Mouse (Mus musculus): ENCODE measurements around the gene Gm4969. TPM values are rescaled to one million over a fixed set of nuclear protein-coding genes. Genes with fewer than 3 reads are reported as not detected.
"Not testable (repeated sequence)": the region's sequence is repeated elsewhere in the genome, so short reads cannot be mapped to it uniquely, and the experiment has no call there.

The Gm4969 gene
- polyA plus RNA-seq, 1 experiment from 2014 or later = 1.9 TPM

DNA sequence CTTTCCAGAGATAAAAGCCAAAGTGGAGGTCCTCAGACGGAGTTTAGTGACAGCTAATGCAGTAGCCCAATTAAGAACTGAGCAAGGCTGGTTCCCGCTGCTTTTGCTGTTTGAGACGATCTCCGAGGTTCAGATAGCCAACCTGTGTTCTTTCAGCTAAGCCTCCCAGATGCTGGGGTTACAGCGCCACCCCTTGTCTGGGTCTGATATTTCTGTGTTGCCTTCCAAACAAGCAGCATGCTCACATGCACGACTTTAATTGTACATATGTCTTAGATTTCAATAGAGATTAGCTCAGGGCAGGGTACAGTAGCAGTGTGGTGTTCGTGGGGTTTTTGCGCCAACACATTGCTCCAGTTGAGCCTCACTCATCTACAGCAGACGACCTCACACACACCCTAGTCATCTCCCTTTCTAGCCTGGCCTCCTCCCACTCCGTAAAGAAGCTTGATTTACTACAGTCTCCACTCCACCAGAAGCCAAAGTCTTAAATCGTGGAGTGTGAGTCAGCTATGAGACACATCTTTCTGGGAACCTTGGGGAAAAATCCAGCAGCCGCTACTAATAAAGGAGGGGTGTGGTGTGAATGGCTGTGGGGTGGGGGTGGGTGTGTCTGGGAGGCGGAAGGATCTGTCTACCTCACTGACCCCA is 37.8 kb upstream of the Gm4969 start:
- 43% methylated on average over 13 of the region's 13 CpGs for WGBS
- no peak overlapping the region for H3K9ac ChIP-seq
- no peak overlapping the region for H3K4me2 ChIP-seq (replicated peaks)
- H3K4me3 ChIP-seq (replicated peaks) = no peak overlapping the region
- peaks cover 42% of the 10 kb centered on the region for H3K36me3 ChIP-seq
- no peak for ATAC-seq (ENCODE audit: insufficient number of reproducible peaks, low FRiP score, low TSS enrichment, low read depth)
- H3K4me1 ChIP-seq = peaks cover 24% of the 10 kb centered on the region
- H3K27me3 ChIP-seq = peaks cover 15% of the 10 kb centered on the region
- H3K9me3 ChIP-seq (replicated peaks) = no peaks in the 10 kb centered on the region
- H3K27ac ChIP-seq (replicated peaks) = 0 out of 2 replicates have a peak overlapping the region, but pooled peaks have one; percentile 28

DNA sequence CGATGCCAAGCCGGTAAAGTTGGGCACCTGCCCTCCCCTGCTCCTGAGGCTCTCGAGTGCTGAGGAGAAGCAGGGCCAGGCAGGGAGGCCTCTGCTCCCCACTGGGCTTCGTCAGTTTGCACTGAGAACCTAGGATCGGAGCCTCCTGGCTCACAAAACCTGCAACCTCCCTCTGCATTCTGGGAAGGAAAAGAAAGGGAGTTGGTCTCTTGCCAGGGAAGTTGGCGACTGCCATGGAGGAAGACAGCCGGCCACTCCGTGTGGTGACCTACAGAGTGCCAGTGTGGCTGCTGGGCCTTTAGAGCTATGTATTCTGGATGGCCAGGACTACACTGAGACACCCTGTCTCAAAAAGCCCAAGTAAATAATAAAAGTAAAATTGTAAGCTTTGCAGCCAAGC is 36.6 kb upstream of the Gm4969 start:
- ATAC-seq (ENCODE audit: insufficient number of reproducible peaks, low FRiP score, low TSS enrichment, low read depth) = no peak
- no peak overlapping the region for H3K9ac ChIP-seq

DNA sequence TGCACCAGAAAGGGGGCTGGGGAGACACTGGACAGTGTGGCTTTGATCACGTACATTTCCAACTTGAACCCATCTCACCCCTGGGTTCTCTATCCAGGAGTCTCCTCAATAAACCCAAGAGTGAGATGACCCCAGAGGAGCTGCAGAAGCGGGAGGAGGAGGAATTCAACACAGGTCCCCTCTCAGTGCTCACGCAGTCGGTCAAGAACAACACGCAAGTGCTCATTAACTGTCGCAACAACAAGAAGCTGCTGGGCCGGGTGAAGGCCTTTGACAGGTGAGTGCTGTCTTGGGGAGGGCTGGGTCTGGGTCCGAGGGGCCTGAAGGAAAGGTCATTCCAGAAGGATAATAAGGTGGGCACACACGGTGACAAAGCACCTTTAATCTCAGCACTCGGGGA is 33.0 kb upstream of the Gm4969 start:
- not testable (repeated sequence) for H3K9me3 ChIP-seq (replicated peaks); H3K27me3 ChIP-seq; H3K9ac ChIP-seq; H3K27ac ChIP-seq (replicated peaks); ATAC-seq (ENCODE audit: insufficient number of reproducible peaks, low FRiP score, low TSS enrichment, low read depth); H3K4me2 ChIP-seq (replicated peaks)
- Histone ChIP-seq H3K36me3 (peaks cover 38% of the 10 kb centered on the region), H3K4me1 (peaks cover 23% of the 10 kb centered on the region), H3K4me3 (replicated peaks) (peak overlapping the region; percentile 66; the same call in 1 of the 2 replicates)
- 88% methylated on average over 10 of the region's 10 CpGs for WGBS

More for the DNA sequence above, 36.6 kb upstream of the Gm4969 start:
- Histone ChIP-seq H3K4me3 (replicated peaks) (no peak overlapping the region), H3K4me2 (replicated peaks) (no peak overlapping the region), H3K9me3 (replicated peaks) (no peaks in the 10 kb centered on the region), H3K36me3 (peaks cover 42% of the 10 kb centered on the region), H3K4me1 (peaks cover 24% of the 10 kb centered on the region), H3K27me3 (peaks cover 6% of the 10 kb centered on the region), H3K27ac (replicated peaks) (no peak overlapping the region)
- 83% methylated on average over 8 of the region's 8 CpGs for WGBS

DNA sequence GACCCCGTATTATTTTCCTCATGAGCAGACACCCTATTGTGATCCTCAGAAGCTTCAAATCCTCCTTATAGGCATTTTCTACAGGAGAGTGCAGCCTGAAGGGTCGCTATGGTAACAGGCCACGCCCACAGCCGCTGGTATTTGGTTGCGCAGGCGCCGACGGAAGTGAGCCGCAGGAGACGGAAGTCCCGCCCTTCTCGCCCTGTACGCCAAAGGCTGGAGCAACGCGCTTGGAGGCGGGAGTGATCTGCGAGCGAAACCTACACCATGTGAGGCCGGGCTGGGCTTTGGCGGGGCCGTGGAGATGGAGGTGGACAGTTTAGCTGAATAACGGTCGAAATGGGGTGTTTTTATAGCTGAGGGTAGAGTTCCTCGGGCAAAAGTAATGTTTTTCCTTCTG is 31.5 kb upstream of the Gm4969 start, which contains the start of gene Snrpd2:
TSS of gene Snrpd2 (plus strand) at position 97 of the 400 bp plus-strand sequence.
- H3K4me3 ChIP-seq (replicated peaks) = peak within 1 kb of the TSS; percentile 66
- H3K9ac ChIP-seq = peak within 1 kb of the TSS; percentile 75
- peaks cover 34% of the 10 kb centered on the region for H3K36me3 ChIP-seq
- H3K27me3 ChIP-seq = no peaks in the 10 kb centered on the region
- H3K4me2 ChIP-seq (replicated peaks) = peak within 1 kb of the TSS; percentile 84
- WGBS = under 1% methylated on average over 24 of the region's 24 CpGs
- peaks cover 23% of the 10 kb centered on the region for H3K4me1 ChIP-seq
- H3K9me3 ChIP-seq (replicated peaks) = no peaks in the 10 kb centered on the region
- peak within 1 kb of the TSS; percentile 84 for H3K27ac ChIP-seq (replicated peaks)
- ATAC-seq (ENCODE audit: insufficient number of reproducible peaks, low FRiP score, low TSS enrichment, low read depth) = peak; percentile 89

DNA sequence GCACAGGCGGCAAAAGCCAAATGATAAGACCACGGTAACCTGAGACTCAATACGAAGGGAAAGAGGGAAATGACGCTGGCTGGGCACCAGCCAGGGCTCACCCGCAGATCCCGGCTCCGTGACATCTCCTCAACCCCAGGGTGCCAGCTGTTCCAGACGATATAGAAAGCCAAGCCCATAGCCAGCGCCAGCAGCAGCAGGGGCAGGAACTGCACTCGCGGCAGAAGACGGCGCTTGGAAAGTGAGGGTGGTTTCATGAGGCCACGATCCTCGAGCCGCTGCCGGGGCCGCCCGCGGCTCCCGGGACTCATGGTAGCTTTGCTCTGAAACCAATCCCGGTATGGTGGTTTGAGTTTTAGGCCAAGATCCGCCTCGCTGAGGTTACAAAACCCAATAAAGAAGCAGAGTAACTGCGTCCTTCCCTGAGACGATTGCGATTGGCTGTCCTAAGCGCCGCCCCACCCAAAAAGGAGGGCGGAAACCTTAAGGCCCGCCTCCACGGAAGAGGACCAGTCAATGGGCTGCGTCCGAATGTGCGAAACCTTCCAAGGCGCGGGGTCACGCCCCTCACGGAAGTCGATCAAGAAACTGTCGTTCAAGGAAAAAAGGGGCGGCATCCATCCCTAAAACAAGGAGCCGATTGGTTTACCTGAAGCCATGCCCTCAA is 30.8 kb upstream of the Gm4969 start, which contains the start of gene Qpctl:
TSS of gene Qpctl (minus strand) at position 417 of the 667 bp plus-strand sequence.
- WGBS = under 1% methylated on average over 43 of the region's 43 CpGs
- ATAC-seq (ENCODE audit: insufficient number of reproducible peaks, low FRiP score, low TSS enrichment, low read depth) = peak; percentile 98
- H3K9ac ChIP-seq = peak within 1 kb of the TSS; percentile 75
- H3K9me3 ChIP-seq (replicated peaks) = no peaks in the 10 kb centered on the region
- H3K4me3 ChIP-seq (replicated peaks) = peak within 1 kb of the TSS; percentile 66
- H3K27ac ChIP-seq (replicated peaks) = peak within 1 kb of the TSS; percentile 84
- no peaks in the 10 kb centered on the region for H3K27me3 ChIP-seq
- H3K36me3 ChIP-seq = peaks cover 28% of the 10 kb centered on the region
- H3K4me1 ChIP-seq = peaks cover 23% of the 10 kb centered on the region
- H3K4me2 ChIP-seq (replicated peaks) = peak within 1 kb of the TSS; percentile 84

DNA sequence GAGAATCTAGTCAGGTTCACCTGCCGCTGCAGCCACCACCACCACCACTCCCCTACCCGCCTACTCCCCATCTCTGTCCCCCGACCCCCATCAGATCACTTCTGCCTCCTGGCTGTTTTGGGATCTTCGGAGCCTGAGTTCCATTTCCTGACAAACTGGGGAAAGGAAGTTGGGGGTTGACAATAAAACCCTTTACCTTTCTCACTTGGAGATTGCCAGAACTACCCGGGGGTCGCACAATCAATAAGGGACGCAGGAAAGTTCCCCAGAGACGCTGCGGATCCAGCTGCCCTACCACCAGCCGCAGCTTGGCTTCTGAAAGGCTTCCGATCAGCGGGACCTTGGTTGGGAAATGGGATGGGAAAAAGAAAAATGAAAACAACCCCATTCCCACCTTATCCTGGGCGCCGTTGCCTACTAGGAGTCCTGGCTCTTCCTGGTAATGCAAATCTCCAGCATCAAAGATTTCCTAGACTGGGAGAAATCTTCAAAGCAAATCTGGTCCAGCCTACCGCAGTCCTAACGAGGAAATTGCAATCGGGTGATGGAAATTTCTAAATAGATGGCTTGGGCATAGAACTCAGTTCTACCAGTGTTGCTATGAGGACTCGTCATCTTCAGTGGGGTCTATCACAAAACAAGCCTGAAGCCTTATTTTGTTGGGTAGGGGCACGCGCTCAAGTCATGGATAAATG is 30.2 kb upstream of the Gm4969 start:
- Histone ChIP-seq H3K4me1 (peaks cover 23% of the 10 kb centered on the region), H3K9ac (peak overlapping the region; percentile 33), H3K36me3 (peaks cover 21% of the 10 kb centered on the region), H3K4me2 (replicated peaks) (peak overlapping the region; percentile 84), H3K4me3 (replicated peaks) (peak overlapping the region; percentile 66), H3K27ac (replicated peaks) (peak overlapping the region; percentile 84), H3K9me3 (replicated peaks) (no peaks in the 10 kb centered on the region), H3K27me3 (no peaks in the 10 kb centered on the region)
- WGBS = 9% methylated on average over 20 of the region's 20 CpGs
- ATAC-seq (ENCODE audit: insufficient number of reproducible peaks, low FRiP score, low TSS enrichment, low read depth) = no peak

DNA sequence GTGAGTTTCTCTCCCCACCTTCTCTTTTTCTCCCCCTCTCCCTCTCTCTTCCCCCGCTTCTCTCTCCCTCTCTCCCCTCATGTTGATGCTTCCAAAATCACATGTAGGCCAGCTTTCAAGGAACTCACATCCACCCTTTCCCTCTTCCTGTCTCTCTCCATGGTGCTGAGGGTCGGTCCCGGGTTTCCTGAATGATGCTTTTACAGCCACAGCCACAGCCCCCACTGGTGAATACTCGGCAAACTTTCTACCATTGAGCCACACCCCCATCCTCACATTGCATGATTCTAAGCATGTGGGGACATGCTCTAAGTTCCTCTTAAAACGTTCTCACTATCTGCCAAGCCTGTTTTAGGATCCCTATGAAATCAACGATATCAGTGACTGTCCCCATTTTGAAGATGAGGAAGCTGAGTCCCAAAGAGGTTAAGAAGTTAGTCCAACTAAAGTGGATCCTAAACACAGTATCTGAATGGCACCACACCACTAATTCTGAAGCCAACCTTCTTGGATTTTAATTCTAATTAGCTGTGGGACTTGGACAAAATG is 29.4 kb upstream of the Gm4969 start:
- no peak for ATAC-seq (ENCODE audit: insufficient number of reproducible peaks, low FRiP score, low TSS enrichment, low read depth)
- no peak overlapping the region for H3K4me3 ChIP-seq (replicated peaks)

DNA sequence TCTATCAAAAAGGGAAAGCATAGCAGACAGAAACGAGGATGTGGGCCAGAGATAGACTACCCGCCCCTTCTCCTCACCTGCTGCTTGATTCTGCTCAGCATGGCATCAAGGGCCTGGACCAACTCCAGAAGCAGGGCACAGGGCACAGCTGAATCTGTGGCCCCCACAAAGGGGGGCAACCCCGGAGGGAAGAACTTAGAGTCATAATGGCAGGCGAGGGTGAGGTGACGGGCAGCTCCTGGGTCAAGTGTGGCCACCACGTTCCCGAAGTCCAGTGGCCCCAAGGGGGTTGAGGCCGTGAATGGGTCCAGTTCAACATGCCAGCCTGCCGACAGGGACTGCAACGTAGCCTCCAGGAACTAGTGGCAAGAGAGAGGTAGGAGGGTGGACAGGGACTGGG is 28.6 kb upstream of the Gm4969 start:
- no peak for ATAC-seq (ENCODE audit: insufficient number of reproducible peaks, low FRiP score, low TSS enrichment, low read depth)
- WGBS = 88% methylated on average over 10 of the region's 10 CpGs
- Histone ChIP-seq H3K27ac (replicated peaks) (no peak overlapping the region), H3K9me3 (replicated peaks) (no peaks in the 10 kb centered on the region), H3K36me3 (peaks cover 7% of the 10 kb centered on the region; the same call in 1 of the 2 replicates), H3K4me1 (peaks cover 23% of the 10 kb centered on the region), H3K4me3 (replicated peaks) (no peak overlapping the region), H3K9ac (no peak overlapping the region), H3K27me3 (no peaks in the 10 kb centered on the region), H3K4me2 (replicated peaks) (no peak overlapping the region)

More for the DNA sequence above, 29.4 kb upstream of the Gm4969 start:
- Histone ChIP-seq H3K4me2 (replicated peaks) (peak overlapping the region; percentile 84; the same call in 1 of the 2 replicates), H3K9ac (no peak overlapping the region), H3K36me3 (peaks cover 13% of the 10 kb centered on the region), H3K9me3 (replicated peaks) (no peaks in the 10 kb centered on the region), H3K27ac (replicated peaks) (no peak overlapping the region), H3K27me3 (no peaks in the 10 kb centered on the region), H3K4me1 (peaks cover 23% of the 10 kb centered on the region)
- WGBS = 40% methylated on average over 6 of the region's 6 CpGs

DNA sequence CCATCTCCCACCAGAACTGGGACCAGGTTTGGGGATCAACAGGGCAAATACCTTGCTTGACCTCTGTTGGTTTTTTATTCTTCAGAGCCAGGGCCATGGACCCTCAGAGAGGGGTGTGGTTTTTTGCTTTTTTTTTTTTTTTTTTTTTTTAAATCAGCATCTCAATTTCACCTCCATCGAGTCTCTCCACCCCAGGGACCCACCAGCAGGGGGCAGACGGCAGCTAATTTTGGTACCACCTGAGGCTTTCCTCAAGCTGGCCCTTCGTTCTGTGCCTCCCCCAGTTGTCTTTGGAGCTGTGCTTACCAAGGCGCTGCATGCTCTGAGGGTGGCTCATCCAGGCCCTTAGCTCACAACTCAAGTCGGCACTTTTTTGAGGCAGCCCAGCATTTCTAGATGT is 19.2 kb upstream of the Gm4969 start:
- Histone ChIP-seq H3K4me3 (replicated peaks) (no peak overlapping the region), H3K4me2 (replicated peaks) (no peak overlapping the region), H3K36me3 (peaks cover 68% of the 10 kb centered on the region), H3K4me1 (no peaks in the 10 kb centered on the region), H3K9ac (no peak overlapping the region), H3K9me3 (replicated peaks) (no peaks in the 10 kb centered on the region), H3K27ac (replicated peaks) (no peak overlapping the region), H3K27me3 (no peaks in the 10 kb centered on the region)
- 38% methylated on average over 5 of the region's 5 CpGs for WGBS
- no peak for ATAC-seq (ENCODE audit: insufficient number of reproducible peaks, low FRiP score, low TSS enrichment, low read depth)

DNA sequence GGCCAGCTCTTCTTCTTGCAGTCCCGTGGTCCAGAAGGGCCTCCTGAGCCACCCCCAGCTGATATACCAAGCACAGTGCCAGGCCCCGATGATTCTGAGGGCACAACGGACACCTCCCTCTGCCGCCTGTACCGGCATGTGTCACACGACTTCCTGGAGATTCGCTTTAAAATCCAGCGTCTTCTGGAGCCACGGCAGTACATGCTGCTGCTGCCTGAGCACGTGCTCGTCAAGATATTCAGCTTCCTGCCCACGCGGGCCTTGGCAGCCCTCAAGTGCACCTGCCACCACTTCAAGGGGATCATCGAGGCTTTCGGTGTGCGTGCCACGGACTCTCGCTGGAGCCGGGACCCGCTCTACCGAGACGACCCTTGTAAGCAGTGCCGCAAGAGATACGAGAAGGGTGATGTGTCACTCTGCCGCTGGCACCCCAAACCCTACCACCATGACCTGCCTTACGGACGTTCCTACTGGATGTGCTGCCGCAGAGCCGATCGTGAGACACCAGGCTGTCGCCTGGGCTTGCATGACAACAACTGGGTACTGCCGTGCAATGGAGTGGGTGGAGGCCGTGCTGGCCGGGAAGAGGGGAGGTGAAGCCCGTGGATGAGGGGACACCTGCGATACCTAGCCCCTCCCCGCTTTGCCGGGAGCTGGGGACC is 18.6 kb upstream of the Gm4969 start:
- H3K27me3 ChIP-seq = no peaks in the 10 kb centered on the region
- H3K4me2 ChIP-seq (replicated peaks) = no peak overlapping the region
- no peak for ATAC-seq (ENCODE audit: insufficient number of reproducible peaks, low FRiP score, low TSS enrichment, low read depth)
- H3K4me3 ChIP-seq (replicated peaks) = no peak overlapping the region
- H3K9me3 ChIP-seq (replicated peaks) = no peaks in the 10 kb centered on the region
- no peak overlapping the region for H3K9ac ChIP-seq
- H3K4me1 ChIP-seq = peaks cover 4% of the 10 kb centered on the region; the same call in 1 of the 2 replicates
- H3K27ac ChIP-seq (replicated peaks) = no peak overlapping the region
- peaks cover 68% of the 10 kb centered on the region for H3K36me3 ChIP-seq
- WGBS = 85% methylated on average over 38 of the region's 38 CpGs

All from embryonic facial prominence, embryonic 15.5 days (tissue).